Mouse (Mus musculus) liver, adult 2 months (tissue): Measurements from ENCODE around the gene Schip1.

Source experiments
- CTCF ChIP-seq: fragments of 200-500 bp; IDR thresholded peaks from 2 replicates; pipeline ENCODE4 v1.5.1; 2011; ENCODE audit warnings: low read depth, low read length, control low read depth
- POLR2A ChIP-seq: fragments of 200-500 bp; IDR thresholded peaks from 2 replicates; pipeline ENCODE4 v1.6.1; 2011; ENCODE audit warnings: low read length, control low read depth; ENCODE audit not compliant: insufficient read depth; ENCODE audit errors: extremely low read depth

GRCm38 (mm10) chr3:68467941-68468687 is 403.5 kb downstream of the Schip1 start:
- TF ChIP-seq CTCF (no peak), POLR2A (no peak)
